Mouse (Mus musculus) spleen, adult 18-20 months (tissue): ENCODE results near the gene Cmah.
A peak's percentile ranks its signal among the peaks of the same experiment; 100 is the strongest.

ENCODE experiments used
- DNase-seq, 2 experiments: peaks; one replicate each; pipeline ENCODE4 v3.0.0; 2022; ENCODE audit warnings: mixed read lengths in 2 of 2

Cmah gene

DNA sequence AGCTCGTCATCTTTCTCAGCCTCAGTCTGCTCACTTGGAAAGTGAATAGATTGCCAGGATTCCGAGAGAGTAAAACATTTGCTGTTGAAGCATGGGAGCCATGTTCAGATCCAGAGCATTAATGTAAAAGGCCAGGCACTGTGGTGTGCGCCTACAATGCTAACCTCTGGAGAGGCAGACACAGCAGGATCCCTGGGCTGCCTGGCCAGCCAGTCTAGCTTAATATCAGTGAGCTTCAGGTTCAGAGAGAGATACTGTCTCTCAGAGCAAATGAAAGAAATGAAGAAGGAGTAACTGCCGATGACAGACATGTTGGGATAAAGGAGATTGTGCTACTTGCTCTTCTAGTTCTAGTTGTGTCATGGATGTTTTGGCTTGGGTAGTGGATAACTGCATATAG is 91.6 kb downstream of the Cmah start:
- no peak for DNase-seq

DNA sequence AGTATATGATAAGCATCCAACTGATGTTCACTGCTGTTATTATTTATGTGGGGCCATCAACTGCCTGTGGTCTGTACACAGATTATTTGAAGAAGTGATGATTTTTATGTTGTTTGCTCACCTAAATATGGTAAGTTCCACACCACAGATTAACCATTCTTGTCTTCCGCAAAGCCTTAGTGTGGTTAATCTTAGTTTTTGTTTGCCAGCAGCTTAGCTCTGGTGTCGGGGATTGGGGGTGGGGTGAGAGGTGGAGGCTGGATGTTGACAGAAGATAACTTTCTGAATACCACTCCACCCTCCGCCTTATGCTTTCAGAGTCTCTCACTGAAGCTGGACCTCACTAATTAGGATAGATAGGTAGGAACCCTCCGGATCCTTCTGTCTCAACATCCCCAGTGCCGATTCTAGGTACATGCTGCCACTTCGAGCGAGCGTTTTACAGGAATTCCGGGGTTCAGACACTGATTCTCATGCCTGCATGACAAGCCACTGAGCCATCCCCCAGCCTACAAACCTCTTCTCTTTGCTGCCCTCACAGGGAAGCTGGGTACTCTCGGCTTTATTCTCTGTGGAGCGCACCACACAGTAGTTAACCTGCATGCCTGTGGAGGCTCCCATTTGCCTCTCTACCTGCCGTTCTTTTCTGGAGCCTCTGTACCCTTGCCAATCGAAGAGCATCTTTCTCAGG is 92.5 kb downstream of the Cmah start:
- DNase-seq: no peak

DNA sequence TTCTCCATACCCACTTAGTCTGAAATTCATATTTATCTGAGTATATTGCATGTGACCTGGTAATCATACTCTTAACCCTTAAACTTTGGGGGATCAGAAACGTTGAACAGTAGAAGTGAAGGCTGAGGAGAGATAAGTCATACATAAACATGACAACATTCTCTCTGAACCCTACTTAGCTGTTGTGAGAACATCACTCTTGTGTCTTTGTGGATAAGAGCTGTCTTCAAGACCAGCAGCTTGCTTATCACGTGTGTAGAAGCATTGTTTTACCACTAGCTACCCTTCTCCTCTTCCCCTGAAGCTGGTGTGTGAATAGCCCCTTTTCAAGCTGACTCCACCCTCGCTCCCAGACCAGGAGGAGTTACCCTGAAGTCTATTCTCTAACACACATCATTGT is 94.8 kb downstream of the Cmah start:
- DNase-seq: no peak

DNA sequence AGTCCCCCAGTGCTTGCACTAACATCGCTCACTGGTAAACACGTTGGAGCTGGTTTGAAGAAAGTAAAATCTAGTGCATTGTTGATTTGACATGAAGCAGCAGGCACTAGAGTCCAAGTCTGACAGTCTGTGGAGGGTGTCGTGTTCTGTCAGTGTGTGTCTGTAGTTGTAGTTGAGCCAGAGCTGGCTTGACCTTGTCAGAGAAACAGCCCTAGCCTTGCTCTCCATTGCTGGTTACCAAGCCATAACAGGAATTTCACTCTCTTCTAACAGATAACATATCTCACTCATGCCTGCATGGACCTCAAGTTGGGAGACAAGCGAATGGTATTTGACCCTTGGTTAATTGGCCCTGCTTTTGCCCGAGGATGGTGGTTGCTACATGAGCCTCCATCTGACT is 103.0 kb downstream of the Cmah start:
- no peak for DNase-seq

DNA sequence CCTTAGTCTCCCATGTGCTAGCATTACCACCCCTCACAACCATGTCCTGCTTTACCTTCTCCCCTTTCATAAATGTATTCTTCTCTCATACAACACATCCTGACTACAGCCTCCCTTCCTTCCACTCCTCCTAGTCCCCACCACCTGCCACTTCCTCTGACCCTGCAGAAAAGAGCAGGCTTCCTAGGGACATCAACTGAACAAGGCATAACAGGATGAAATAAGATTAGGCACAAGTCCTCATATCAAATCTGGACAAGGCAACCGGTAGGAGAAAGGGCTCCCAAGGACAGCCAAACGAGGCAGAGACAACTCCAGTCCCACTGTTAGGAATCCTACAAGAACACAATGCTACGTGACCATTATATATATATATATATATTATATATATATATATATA is 104.4 kb downstream of the Cmah start:
- DNase-seq: no peak

DNA sequence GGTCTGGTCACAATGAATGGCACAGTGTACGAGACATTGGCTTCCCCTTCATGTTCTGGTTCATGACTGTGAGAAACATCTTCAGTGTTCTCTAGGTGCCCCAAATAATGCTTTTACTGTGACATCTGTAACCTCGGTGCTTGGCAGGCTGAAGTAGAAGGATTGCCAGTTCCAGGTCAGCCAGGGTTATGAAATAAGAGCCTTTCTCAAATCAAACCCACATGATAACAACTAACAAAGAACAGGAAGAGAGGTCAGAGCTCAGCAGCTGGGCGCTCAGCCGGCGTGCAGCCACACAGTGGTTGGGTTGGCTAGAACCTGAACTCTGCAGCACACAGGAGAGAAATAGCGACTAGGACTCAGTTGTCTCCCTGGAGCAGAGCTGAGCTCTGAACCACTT is 115.1 kb downstream of the Cmah start:
- peak; percentile 22 to 32 for DNase-seq

DNA sequence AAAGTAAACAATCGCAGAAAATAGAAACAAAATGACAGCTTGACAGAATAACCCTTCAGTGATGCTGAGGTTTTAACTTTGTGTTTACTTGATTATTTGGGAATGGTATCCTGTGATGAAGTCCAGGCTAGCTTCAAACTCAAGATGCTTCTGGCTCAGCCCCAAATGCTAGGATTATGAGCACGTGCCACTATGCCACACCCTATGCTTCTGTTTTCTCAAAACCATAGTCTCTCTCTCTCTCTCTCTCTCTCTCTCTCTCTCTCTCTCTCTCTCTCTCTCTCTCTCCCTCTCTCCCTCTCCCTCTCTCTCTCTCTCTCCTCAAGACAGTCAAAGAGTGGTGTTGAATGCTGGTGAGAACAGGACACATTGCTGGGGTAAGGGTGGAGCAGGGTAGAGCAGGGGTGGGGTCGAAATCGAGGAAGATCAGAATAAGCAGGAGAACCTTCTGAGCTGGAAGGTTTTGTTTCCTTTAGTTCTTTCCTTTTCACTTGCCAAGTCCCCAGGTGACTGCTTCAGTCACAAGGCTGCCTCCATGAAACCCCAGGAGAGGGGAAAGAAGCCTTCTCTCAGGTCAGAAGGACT is 116.7 kb downstream of the Cmah start:
- DNase-seq: no peak

DNA sequence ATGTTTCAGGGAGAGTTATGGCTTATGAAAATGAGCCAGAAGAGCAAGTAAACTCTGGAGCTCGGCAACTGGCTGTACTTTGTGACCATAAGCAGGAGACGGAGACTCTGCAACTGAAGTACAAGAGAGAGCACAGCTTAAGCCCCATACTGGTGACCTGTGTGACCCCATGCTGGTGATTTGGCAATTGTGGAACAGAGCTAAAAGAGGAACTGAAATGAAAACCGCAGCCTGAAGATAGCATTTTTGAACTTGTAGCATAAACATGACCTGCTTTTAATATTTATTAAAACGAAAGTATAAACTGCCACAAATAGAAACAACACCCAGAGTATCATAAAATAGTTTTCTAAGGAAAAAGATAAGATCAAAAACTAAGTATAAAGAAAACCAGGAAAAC is 117.5 kb downstream of the Cmah start:
- peak; percentile 16 to 39 for DNase-seq

DNA sequence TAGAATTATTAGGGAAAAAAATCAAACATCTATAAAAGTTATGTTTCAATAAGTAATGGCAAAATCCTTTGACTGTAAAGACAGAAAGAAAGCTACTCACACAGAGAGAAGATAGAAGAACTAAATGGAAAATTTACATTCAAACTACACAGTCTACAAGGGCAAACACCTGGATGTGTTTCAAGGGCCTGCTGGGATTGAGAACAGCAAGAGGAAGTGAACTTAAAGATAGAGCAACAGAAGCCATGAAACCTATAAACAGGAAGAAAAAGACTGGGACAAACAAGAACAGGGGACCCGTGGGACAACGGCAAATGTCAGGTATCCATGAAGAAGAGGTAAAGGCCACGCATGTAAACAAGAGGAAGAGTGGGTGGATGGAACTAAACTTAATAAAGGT is 118.0 kb downstream of the Cmah start:
- DNase-seq: no peak

DNA sequence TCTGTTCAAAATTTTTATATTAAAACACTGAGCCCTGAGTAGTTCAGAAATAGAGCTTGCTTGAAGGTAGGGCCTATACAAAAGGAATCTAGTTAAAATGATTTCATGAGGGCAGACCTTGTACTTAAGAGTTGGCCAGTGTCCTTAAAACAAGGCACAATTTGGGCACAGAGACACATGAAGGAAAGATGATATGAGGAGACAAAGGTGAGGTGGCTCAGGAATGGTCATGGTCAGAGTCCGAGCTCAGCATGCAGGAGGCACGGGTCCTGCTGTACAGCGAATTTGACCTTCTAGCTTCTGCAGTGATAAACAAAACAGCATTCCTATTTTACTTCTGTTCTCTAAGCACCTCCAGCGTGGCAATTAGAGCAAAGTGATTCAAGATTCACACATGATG is 118.9 kb downstream of the Cmah start:
- no peak for DNase-seq

DNA sequence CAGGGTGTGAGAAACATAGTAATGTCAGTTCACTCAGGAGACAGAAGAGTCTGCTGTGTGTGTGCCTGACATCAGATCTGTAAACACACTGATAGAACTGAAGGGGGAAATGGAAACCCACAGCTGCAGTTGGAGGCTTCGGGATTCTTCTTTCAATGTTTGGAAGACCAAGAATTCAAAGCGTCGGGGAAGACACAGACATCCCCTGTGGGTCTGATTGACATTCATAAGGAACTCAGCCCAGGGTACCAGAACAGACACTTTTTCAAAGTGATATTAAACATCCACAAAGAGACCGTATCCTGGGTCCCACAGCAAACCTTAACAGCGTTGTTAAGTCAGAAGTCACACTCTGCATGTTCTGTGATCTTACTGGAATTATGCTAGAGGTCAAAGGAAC is 119.8 kb downstream of the Cmah start:
- DNase-seq: no peak

DNA sequence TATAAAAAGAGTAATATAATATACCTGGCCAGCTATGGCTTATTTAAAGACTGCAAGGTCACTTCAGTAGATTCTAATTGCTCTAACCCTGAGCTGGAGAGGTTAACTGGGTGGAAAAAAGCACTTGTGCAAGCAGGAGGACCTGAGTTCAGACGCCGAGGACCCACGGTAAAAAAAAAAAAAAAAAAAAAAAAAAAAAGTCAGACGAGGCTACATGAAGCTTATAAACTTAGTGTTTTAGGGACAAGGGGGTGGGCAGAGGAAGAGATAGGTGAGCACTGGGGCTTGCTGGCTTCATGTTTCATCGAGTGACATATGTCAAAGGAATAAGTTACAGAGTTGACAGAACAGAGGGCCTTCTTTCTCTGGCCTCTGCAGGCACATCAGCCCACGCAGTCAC is 121.4 kb downstream of the Cmah start:
- no peak for DNase-seq

DNA sequence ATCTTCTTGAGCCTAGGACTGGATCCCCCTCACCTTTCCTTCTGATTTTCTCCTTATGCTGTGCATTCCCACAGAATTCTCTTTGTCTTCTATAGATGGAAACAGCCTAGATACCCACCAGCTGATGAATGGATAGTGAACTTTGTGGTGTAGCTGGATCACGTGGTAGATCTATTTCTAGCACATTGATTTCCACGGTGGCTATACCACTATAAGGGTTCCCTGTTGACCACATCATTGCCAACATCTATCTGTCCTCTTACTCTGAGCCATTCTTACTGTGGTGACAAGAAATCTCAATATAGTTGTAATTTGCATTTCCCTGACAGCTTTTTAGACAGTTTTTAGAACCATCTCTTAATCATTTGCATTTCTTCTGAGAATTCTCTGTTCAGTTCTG is 124.3 kb downstream of the Cmah start:
- no peak for DNase-seq

DNA sequence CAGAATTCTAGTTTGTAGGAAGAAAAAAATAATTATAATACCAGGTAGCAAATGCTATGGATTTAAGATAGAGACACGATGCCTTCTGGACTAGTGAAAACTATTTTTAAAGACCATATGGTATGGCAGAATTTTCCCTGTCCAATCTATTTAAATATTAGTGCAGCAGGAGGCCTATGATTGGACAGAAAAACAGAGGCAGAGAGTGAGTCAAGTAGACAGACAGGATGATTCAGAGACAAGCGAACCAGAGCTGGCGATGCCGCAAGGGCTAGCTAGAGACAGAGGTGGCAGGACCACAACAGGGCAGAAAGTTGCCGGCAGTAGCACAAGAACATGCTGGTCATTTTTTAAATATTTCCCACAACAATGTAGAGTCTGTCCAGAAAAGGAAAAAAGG is 126.5 kb downstream of the Cmah start:
- DNase-seq: no peak

DNA sequence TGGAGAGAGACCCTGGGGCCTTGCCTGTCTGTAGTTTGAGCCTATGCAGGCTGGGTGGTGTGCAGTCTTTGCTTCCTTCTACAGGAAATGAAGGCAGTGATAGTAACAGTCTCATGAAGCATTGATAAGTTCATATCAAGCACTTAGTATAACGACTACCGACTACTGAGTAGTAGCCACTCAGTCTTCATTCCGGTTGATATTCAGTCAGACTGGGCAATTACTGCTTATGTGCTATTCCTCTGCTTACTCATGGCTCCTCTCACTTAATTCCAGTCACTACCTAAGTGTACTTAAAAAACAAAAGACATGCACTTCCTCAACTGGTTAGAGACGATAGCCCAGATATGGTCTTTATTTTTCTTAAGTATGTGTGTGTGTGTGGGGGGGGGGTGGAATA is 129.2 kb downstream of the Cmah start:
- no peak for DNase-seq

DNA sequence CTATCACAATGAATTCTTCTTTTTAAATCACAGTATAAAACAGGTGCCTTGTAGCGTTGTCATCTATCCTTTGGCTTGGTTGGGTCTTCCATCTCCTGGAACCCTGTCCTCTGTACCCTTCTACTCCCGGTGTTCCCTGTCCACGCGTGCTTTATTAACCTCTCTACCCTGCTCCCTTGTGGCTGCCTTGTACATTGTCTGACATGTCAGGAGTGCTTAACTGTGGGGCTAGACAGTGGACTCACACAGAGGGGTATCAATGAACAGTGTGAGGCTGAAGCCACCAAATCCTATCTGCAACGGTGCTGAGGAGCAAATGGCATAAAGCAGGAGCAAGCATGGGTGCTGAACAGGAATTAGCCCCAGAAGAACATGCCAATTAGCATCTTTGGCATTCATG is 133.3 kb downstream of the Cmah start:
- DNase-seq: no peak

DNA sequence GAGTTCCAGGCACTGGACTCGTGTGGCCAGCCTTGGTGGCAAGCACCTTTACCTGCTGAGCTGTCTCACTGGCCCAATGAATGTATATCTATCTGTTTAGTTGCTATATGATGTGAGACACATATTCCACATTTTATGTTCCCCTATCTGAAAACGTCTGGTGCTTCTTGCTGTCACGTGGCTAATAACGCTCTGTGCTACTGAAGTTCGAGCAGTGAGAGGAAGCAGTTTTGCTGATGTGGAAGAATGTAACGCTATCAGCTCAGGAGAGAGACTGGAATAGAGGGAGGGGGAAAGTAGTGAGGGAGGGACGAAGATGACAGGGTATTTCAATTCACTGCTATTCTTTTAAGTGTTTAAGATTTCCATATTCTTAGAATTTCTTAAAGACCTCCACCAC is 136.6 kb downstream of the Cmah start:
- DNase-seq: no peak

DNA sequence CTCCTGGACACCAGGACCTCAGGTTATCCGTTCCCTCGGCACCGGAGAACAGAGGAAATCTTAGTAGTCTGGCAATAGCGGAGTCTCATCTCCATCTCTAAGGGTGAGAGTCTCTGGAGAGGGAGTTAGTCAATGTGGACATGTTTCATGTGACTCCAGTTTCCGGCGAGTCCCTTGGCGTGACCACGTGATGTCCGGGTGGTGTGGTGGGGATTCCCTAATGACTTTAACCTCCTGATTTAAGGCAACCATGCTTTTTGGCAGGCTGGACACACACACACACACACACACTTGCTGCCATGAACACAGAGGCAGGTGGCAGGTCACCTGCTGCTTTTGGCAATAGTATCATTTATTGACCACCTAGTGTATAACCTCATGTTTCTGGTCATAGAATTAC is 138.8 kb downstream of the Cmah start:
- DNase-seq: no peak

DNA sequence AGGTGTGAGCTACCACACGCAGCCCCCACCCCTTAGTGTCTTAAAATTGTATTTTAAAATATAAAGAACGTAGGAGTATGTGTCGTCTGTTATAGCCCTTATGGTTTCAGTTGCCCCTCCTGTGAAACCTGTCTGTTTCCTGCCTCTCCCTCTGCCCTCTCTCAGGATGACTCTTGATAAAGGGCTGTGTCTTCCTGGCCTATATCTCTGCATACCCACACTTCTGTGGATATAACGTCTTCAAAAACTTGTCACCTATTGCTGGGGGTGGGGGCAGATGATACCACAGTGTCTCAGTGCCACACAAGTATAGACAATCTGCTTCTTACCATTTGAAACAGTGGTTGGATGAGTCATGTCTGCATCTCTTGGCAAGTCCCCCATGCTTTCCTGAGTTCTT is 140.6 kb downstream of the Cmah start:
- no peak for DNase-seq

DNA sequence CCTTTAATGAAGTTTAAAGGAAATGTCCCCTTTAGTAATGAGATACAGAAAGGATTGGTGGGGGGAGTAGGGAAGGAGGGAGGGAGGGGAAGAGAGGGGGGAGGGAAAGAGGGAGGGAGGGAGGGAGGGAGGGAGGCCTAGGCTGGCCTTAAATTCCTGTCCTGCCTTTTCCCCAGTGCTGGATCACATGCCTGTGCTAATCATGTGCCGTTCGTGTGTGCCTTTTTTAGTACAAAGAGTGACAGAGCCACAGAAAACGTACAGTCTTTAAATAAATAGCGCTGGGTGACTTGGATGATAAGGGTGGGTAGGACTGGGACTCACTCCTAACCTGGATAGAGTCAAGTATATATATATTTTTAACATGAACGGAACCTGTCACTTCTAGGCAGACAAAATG is 150.4 kb downstream of the Cmah start:
- no peak for DNase-seq

DNA sequence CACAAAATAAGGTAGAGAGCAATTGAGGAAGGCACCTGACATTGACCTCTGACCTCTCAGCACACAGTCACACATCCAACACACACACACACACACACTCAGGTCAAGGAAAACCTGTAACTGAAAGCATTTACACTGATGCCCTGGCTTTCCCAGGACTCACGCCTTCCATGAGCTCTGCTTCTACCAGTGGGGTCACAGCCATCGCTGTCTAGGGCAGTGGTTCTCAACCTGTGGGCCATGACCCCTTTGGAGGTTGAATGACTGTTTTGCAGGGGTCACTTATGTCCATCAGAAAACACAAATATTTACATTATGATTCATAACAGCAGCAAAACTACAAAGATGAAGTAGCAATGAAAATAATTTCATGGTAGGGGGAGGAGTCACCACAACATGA is 152.3 kb downstream of the Cmah start:
- no peak for DNase-seq

DNA sequence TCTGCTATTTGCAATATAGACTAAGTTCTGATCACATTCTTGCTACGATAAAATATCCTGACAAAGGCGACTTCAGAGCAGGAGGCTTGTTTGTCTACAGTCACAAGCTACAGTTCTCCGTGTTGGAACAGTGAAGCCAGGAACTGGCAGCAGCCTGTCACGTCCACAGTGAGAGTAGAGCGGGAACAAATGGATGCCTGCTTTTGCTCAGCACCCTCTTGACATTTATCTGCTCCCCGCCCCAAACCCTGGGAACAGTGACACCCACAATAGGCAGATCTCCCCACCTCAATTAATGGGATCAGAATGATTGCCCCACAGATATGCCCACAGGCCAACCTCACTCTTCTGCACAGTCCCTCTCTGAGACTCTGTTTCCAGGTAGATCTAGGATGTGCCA is 153.6 kb downstream of the Cmah start:
- DNase-seq: no peak

DNA sequence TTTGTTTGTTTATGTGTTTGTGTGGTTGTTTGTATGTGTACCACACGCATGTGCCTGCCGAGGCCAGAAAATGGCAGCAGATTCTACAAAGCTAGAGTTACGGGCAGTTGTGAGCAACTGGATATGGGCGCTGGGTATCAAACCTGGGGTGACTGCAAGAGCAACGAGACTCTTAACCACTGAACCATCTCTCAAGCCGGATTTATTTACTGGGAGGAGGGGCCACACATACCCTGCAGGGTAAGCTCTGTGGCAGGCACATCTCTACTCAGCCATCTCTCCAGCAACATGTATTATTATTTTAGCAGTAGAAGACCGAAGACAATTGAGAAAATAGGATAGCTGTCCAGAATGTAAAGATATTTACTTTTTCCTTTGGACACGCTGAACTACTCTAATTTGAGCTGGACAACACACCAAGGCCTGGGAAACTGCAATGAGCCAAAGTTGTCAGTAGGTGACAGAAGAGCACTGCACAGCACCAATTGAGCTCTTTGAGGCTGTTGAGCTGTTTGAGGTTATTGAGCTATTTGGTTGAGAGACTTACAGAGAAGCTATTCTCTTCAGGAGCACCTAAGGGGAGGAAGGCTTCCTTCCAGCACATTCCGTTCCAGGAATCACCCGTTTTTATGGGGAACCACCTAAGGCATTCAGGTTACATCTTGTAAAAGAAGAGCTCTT is 154.6 kb downstream of the Cmah start:
- DNase-seq: peak; percentile 27 to 39

DNA sequence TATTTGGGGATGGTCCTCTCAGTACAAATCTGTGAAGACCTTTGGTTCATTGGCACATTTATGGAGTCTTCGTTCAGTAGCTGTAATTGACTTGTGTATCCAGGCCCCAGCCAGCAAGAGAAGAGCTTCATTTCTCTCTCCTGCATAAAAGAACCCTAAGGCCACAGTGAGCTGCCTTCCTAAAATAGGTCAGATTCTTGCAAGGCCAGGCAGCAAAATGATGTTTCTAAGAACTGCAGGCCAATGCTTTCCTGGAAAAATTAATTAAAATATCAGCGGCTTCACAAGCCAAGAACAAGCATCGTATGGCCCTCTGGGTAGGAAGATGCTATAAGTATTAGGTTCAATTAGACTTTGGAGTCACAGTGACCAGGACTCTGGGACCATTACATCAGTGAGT is 156.5 kb downstream of the Cmah start:
- no peak for DNase-seq

DNA sequence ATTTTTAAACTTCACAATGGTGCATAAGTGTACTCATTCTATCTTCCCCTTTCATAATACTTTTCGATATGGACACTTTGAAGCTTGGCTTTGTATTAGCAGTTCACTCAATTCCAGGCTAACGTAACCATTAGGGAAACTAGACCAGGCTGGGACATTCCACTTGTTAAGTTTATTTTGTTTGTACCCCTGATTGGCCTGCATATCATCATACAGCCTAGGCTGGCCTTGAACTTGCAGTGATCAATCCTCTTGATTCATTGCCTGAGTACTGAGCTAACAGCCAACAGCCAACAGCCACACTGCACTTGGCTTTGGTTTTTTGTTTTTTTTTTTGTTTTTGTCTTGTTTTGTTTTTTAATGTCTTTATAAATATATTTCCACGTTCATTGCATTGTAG is 157.6 kb downstream of the Cmah start:
- no peak for DNase-seq
